Mouse (Mus musculus) cerebellum, adult 2 months (tissue): ENCODE measurements around the gene 1700061G19Rik.

Experiments
- CTCF ChIP-seq: fragments of 200-500 bp; IDR thresholded peaks from 2 replicates; pipeline ENCODE4 v1.5.1; 2011; ENCODE audit warnings: low read depth, mild to moderate bottlenecking, control low read depth, low read length, moderate library complexity, borderline replicate concordance; ENCODE audit not compliant: insufficient read depth
- POLR2A ChIP-seq: fragments of 200-500 bp; IDR thresholded peaks from 2 replicates; pipeline ENCODE4 v1.6.1; 2011; ENCODE audit warnings: low read length, control low read depth, borderline replicate concordance; ENCODE audit not compliant: insufficient read depth

GRCm38 (mm10) chr17:56831111-56831816 lies 44.0 kb upstream of the 1700061G19Rik start:
- TF ChIP-seq POLR2A (no peak), CTCF (peak; percentile 17; the same call in 1 of the 2 replicates)
